Mouse (Mus musculus) c-Kit-positive CD71-positive TER-119-positive erythroid progenitor cells, embryonic 14.5 days (primary cell): ENCODE results near the gene Dnajb4.
"Not testable (repeated sequence)": the region's sequence is repeated elsewhere in the genome, so short reads cannot be mapped to it uniquely, and the experiment has no call there.

Experiments used
- DNase-seq: peaks from one replicate; pipeline ENCODE4 v3.0.0-alpha.2; 2013; ENCODE audit warnings: low spot score

Dnajb4 gene

DNA sequence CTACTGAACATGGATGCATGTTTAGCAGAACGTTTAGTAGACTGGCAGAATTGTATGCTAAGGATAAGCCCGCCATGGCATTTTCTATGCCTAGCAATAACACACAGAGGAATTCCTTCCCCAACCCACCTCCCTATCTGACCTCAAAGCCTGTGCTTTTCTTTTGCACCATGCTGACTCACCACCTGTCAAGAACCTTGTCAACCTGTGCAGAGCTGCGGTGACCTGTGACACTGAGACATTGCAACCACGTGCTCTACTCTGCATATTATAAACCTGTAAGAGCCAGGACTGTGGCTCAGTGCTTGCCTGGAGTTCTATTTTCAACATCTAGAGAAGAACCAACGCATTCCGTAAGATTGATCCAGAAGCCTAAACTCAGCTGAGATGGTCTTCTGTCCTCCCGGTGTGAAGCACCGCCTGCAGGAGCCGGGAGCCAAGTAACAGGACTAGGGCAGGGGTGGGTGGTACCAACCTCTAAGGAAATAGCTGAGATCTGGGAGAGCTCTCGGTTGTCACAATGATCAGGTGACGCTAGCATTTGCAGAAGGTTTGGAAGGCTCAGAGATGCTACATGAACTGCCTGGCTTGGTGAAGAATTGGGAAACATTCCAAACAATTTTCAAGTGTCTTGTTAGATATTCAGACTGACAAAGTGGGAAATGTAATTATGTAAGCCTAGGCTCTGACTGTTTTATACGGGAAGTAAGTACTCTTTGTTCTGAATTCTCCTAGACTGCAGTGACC lies 62.8 kb downstream of the Dnajb4 start:
- DNase-seq, result no peak

DNA sequence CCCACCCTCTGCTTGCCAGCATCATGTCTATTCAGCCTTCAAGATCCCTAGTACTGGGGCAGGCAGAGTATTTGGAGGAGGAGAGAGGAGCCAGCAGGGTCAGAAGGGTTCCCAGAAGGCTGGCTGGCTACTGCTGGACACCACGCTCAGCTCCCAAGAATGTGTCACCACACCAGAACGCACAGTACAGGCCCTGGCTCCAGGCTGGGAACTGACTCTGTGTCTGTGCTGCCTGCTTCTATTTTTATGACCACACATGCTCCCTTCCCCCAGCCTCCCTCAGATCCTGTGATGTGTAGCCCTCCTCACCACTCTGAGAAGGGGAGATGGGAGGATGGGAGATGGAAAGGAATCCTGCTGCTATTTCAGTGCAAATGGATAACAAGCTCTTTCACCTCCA lies 64.9 kb downstream of the Dnajb4 start:
- no peak for DNase-seq

DNA sequence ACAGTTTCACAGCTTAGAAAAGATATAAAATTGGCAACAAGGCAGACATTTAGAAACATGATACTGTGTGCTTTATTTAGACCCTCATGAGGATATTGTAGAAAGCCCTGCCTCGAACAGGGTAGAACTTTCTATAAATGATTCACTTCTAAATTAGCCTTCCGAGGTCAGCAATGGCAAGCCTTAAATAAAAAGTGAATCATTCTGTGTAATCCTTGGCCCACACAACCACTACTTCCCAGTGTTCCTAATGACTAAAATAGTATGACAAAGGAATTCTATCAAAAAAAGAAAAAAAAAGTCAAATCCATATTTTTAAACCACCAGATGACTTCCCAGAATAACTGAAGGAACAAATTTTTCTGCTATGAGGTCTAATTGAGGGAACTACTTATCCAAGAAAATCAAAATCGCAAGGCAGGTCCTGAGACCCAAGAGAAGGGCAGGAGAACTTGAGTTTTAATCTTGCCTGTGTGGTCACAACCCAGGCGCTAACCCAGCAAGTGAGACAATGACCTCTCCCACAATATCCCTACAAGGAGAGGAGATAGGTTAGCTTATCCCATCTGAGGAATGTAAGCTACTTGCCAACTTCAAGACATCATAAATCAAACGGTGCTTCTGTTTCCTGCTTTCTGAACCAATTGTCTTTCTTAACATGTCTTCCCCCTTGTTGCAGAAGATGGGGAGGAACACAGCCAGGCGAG lies 67.0 kb downstream of the Dnajb4 start:
- no peak for DNase-seq

DNA sequence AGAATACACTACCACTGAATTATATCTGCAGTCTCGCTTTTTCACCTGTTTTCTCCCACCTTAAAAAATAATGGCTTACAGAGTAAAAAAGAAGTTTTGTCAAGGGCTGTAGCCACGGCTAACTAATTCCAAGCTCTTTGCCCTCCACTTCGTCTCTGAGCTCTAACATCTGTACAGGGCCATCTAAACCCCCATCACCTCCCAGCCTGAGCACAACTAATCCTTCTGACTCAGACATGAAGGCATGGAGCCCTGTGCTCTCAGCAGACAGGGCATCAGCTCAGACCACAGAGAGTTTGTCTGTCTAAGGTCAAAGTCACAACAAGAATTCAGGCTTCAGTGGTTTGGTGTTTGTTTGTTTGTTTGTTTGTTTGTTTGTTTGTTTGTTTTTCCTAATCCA lies 68.0 kb downstream of the Dnajb4 start:
- no peak for DNase-seq

DNA sequence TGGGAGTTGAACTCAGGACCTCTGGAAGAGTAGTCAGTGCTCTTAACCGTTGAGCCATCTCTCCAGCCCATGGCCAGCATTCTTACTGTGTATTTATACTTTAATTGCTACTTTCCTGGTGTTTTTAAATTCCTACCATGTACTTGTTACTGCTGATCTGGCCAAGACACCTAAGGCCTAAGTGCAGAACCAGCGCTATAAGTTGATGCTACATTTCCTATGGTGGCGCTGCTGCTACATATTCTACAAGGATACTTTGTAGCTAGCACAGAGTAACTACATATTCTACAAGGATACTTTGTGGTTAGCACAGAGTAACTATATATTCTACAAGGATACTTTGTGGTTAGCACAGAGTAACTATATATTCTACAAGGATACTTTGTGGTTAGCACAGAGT lies 70.8 kb downstream of the Dnajb4 start:
- not testable (repeated sequence) for DNase-seq

DNA sequence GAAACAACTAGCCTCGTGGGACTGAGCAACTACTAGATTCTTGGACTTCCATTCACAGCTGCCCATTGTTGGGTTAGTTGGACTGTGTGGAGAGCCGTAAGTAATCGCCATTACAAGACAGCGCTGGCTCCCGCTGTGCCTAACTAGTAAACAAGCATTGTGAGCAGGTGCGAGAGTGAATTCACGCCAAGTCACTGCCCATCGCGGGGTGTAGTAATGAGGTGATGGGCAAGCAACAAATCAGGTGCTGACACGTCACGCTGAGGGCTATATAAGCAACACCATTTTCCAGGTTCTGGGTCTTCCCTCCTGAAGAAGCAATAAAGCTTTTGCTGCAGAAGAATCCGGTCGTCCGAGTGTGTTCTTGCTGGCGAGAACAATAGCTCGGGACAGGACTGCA lies 74.0 kb downstream of the Dnajb4 start:
- not testable (repeated sequence) for DNase-seq

DNA sequence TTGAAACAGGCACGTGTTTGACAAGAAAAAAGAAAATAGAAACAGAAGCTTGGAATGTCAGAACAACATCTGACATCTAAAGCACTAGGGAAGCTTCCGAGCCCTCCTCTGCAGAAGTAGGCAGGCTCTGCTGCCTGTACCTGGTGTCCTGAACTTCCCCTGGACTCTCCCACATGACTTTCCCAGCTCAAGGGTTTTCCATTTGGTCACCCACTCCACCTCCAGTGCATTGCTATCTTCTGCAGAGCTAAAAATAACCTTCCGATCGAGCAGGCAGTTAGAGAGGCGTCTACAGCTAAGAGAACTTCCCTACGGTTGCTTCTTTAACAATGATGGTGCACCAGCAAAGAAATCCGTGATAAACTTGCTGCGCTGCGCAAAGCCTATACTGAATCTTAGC lies 76.5 kb downstream of the Dnajb4 start:
- no peak for DNase-seq

DNA sequence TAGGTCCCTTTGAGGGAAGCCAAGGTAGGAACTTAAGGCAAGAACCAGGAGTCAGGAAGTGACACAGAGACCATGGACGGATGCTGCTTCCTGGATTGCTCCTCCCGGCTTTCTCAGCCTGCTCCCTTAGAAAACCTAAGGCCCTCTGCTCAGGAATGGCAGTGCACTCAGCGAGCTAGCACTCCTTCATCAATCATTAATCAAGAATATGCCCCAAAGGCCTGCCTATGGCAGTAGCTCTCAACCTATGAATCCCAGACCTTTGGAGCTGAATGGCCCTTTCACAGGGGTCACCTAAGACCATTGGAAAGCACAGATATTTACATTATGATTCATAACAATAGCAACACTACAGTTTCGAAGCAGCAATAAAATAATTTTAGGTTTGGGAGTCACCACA lies 79.1 kb downstream of the Dnajb4 start:
- DNase-seq, result no peak

DNA sequence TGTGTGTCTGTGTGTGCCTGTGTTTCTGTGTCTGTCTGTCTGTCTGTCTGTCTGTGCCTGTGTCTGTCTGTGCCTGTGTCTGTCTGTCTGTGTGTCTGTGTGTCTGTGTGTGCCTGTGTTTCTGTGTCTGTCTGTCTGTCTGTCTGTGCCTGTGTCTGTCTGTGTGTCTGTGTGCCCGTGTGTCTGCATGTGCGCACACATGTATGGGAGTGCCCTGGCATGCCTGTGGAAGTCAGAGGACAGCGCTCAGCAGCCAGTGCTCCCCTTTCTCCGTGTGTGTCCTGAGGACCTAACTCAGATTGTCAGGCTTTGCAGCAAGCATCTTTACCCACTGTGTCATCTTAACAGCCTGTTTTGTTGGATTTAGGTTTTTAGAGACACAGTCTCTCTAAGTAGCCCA lies 80.7 kb downstream of the Dnajb4 start:
- not testable (repeated sequence) for DNase-seq

DNA sequence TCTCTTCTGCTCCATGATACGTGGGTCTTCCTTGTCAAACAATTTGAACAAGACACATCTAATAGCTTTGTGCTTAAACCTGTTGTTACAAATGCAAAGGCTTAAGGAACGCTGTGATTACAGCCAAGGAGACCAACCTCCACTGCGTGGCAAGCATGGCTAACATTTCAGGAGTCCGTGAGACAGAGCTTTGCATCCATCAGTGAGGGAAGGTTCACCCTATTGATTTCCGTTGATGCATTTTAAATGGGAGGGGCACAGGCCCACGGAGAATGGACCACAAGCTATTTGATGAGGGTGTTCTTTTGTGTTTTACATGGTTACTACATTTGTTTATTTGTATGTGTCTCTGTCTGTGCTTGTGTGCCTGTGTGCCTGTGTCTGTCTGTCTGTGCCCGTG lies 81.5 kb downstream of the Dnajb4 start:
- no peak for DNase-seq
